Mouse (Mus musculus) liver, embryonic 14.5 days (tissue): ENCODE data around the gene Rxfp2. TPM values are rescaled to one million over a fixed set of nuclear protein-coding genes. Genes with fewer than 3 reads are reported as not detected.

Experiments used
- ATAC-seq: fragments of 200-750 bp; cut with Nextera tagmentation; 2 replicates; pipeline ENCODE4 v1.8.0; 2017; ENCODE audit warnings: moderate number of reproducible peaks, mild to moderate bottlenecking, moderate library complexity; ENCODE audit not compliant: insufficient read depth
- DNase-seq, 3 experiments: peaks; one replicate each; pipeline ENCODE4 v3.0.0-alpha.2; 2012 to 2013; ENCODE audit warnings: low read depth in 3 of 3, low spot score in 3 of 3
- H3K27ac ChIP-seq: fragments of 300-500 bp; sonication (generic); 2 replicates; pipeline ENCODE4 v1.5.1; 2014; ENCODE audit warnings: moderate library complexity, mild to moderate bottlenecking, control low read depth, inconsistent platforms
- H3K27me3 ChIP-seq: fragments of 300-500 bp; sonication (generic); 2 replicates; pipeline ENCODE4 v1.6.1; 2014; ENCODE audit warnings: mild to moderate bottlenecking, low read length, moderate library complexity; ENCODE audit not compliant: control insufficient read depth, insufficient read depth
- H3K36me3 ChIP-seq: fragments of 300-500 bp; sonication (generic); replicated peaks from 2 replicates; pipeline ENCODE4 v1.6.1; 2014; ENCODE audit warnings: low read depth; ENCODE audit not compliant: control insufficient read depth, insufficient read depth
- H3K4me1 ChIP-seq, 2 experiments: fragments of 200-500 bp in 1 of 2; fragments of 300-500 bp in 1 of 2; sonication (generic) in 1 of 2; replicated peaks; 2 replicates each; pipeline ENCODE4 v1.6.1; 2012 to 2014; ENCODE audit warnings: antibody characterized with exemption in 1 of 2, inconsistent platforms in 1 of 2, low read length in 1 of 2; ENCODE audit not compliant: control insufficient read depth in 2 of 2, insufficient read depth in 2 of 2
- H3K4me2 ChIP-seq: fragments of 300-500 bp; sonication (generic); 2 replicates; pipeline ENCODE4 v1.6.1; 2014; ENCODE audit warnings: low read depth, mild to moderate bottlenecking, control low read depth, moderate library complexity
- H3K4me3 ChIP-seq, 2 experiments: fragments of 200-500 bp in 1 of 2; fragments of 300-500 bp in 1 of 2; sonication (generic) in 1 of 2; 2 replicates each; pipeline ENCODE4 v1.5.1; 2012 to 2014; ENCODE audit warnings: low read depth in 2 of 2, low read length in 2 of 2, mild to moderate bottlenecking in 2 of 2, control low read depth in 1 of 2, inconsistent platforms in 1 of 2, moderate library complexity in 1 of 2; ENCODE audit not compliant: insufficient read depth in 1 of 2
- H3K9ac ChIP-seq: fragments of 300-500 bp; sonication (generic); replicated peaks from 2 replicates; pipeline ENCODE4 v1.6.1; 2014; ENCODE audit warnings: mild to moderate bottlenecking, control low read depth, moderate library complexity
- H3K9me3 ChIP-seq: fragments of 300-500 bp; sonication (generic); 2 replicates; pipeline ENCODE4 v1.6.1; 2016; ENCODE audit warnings: low read length, mixed read lengths; ENCODE audit not compliant: control insufficient read depth
- CTCF ChIP-seq: IDR thresholded peaks from 2 replicates; pipeline ENCODE4 v1.5.1; 2016; ENCODE audit warnings: antibody characterized with exemption, low read depth, control low read depth
- EP300 ChIP-seq: IDR thresholded peaks from 2 replicates; pipeline ENCODE4 v1.6.1; 2016; ENCODE audit warnings: antibody characterized with exemption, low read depth
- WGBS: fragments of 180-500 bp; shearing (Covaris S2); extraction: QIAGEN DNeasy Blood & Tissue Kit; methylation state at CpG from one replicate; pipeline ENCODE4 v1.1.7; 2014; ENCODE audit not compliant: insufficient replicate concordance; 5-methylcytosine and 5-hydroxymethylcytosine counted together
- polyA plus RNA-seq, 2 experiments: library from polyadenylated mRNA; depleted of rRNA in 1 of 2; stranded (reverse) in 1 of 2; unstranded in 1 of 2; fragments of >200 nt; fragmentation: Nextera tagmentation in 1 of 2; extraction: Ambion mirVana in 1 of 2; gene quantifications; 2 replicates each; pipeline versions ENCODE4 v1.2.1 to v1.2.3; 2012 to 2014

Rxfp2 gene
- polyA plus RNA-seq, 2 experiments, result not detected

- TF ChIP-seq CTCF (no peak), EP300 (no peak)
- DNase-seq (no peak), ATAC-seq (no peak)
- Histone ChIP-seq H3K9ac (no peak overlapping the region), H3K4me3 (no peak overlapping the region), H3K27me3 (no peaks in the 10 kb centered on the region), H3K4me2 (no peak overlapping the region), H3K36me3 (no peaks in the 10 kb centered on the region), H3K4me1 (no peaks in the 10 kb centered on the region), H3K9me3 (no peaks in the 10 kb centered on the region), H3K27ac (no peak overlapping the region)
- 71% methylated on average over 3 of the region's 3 CpGs for WGBS
Measured at GRCm38 (mm10) chr5:150031634-150032033, 13.2 kb downstream of the Rxfp2 start.

DNA sequence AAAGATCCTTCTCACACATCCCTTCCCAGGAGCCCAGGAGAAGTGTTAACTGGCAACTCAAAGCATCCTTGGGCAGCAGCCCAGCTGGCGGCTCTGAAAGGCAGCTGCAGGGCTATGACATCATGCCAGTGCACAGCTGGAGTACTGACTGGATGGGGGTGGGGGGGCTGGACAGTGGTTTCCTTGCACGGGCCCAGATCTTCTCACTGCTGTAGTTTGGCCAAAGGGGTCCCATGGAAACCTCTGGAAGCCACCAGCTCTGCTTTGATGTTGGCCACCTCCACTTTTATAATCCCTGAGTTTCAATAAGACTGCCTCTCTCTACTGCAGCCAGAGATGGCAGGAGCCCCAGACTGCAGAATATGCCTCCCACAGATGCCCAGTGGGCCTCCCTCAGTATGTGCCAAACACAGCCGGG, 13.6 kb downstream of the Rxfp2 start:
- no peak for DNase-seq
- ATAC-seq, result no peak
- Histone ChIP-seq H3K9me3 (no peaks in the 10 kb centered on the region), H3K9ac (no peak overlapping the region), H3K4me2 (no peak overlapping the region), H3K4me3 (no peak overlapping the region), H3K36me3 (no peaks in the 10 kb centered on the region), H3K27ac (no peak overlapping the region), H3K4me1 (no peaks in the 10 kb centered on the region), H3K27me3 (no peaks in the 10 kb centered on the region)
- WGBS, result 50% methylated on average over 3 of the region's 3 CpGs
- no peak for TF ChIP-seq EP300
- TF ChIP-seq CTCF, result no peak

GRCm38 (mm10) chr5:150036286-150036685, 17.8 kb downstream of the Rxfp2 start:
- no peak overlapping the region for H3K4me2 ChIP-seq
- no peak overlapping the region for H3K27ac ChIP-seq
- no peak overlapping the region for H3K9ac ChIP-seq
- no peaks in the 10 kb centered on the region for H3K4me1 ChIP-seq
- H3K9me3 ChIP-seq, result no peaks in the 10 kb centered on the region
- DNase-seq (no peak), ATAC-seq (no peak)
- no peak for TF ChIP-seq EP300
- TF ChIP-seq CTCF, result no peak
- no peaks in the 10 kb centered on the region for H3K27me3 ChIP-seq
- no peaks in the 10 kb centered on the region for H3K36me3 ChIP-seq
- H3K4me3 ChIP-seq, result no peak overlapping the region
- 63% methylated on average over 8 of the region's 8 CpGs for WGBS

- Histone ChIP-seq H3K9me3 (no peaks in the 10 kb centered on the region), H3K27ac (no peak overlapping the region), H3K9ac (no peak overlapping the region), H3K4me1 (no peaks in the 10 kb centered on the region), H3K4me2 (no peak overlapping the region), H3K27me3 (no peaks in the 10 kb centered on the region), H3K36me3 (no peaks in the 10 kb centered on the region), H3K4me3 (no peak overlapping the region)
- no peak for DNase-seq
- WGBS, result 25% methylated on average over 4 of the region's 4 CpGs
- no peak for ATAC-seq
- TF ChIP-seq EP300, result no peak
- TF ChIP-seq CTCF, result no peak
Measured at GRCm38 (mm10) chr5:150036918-150037317, 18.4 kb downstream of the Rxfp2 start.

DNA sequence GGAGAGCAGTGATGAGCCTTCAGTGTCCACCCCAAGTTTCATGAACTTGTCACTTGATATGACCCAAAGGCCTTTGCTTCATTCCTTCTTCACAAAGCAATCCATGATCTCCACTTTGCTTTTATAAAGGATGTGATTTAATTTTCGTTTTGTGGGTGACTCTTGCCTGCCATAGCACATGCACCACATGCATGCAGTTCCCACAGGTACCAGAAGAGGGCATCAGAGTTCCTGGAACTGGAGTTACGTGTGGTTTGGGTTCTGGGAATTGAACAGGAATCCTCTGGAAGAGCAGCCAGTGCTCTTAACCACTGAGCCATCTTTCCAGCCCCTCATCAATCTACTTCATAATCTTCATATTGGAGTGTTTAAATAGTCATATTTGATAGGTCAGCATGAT, 26.1 kb downstream of the Rxfp2 start:
- TF ChIP-seq EP300 (no peak), CTCF (peak; percentile 47)
- H3K36me3 ChIP-seq, result no peaks in the 10 kb centered on the region
- H3K27ac ChIP-seq, result no peak overlapping the region
- WGBS, result 51% methylated on average over 2 of the region's 2 CpGs
- no peaks in the 10 kb centered on the region for H3K27me3 ChIP-seq
- DNase-seq (no peak), ATAC-seq (no peak)
- H3K9ac ChIP-seq, result no peak overlapping the region
- no peak overlapping the region for H3K4me3 ChIP-seq
- H3K4me2 ChIP-seq, result no peak overlapping the region
- H3K9me3 ChIP-seq, result no peaks in the 10 kb centered on the region
- no peaks in the 10 kb centered on the region for H3K4me1 ChIP-seq

- Histone ChIP-seq H3K4me2 (no peak overlapping the region), H3K27me3 (no peaks in the 10 kb centered on the region), H3K4me3 (no peak overlapping the region), H3K9ac (no peak overlapping the region), H3K4me1 (no peaks in the 10 kb centered on the region), H3K27ac (no peak overlapping the region), H3K36me3 (no peaks in the 10 kb centered on the region), H3K9me3 (no peaks in the 10 kb centered on the region)
- TF ChIP-seq CTCF, result no peak
- no peak for ATAC-seq
- DNase-seq, result no peak
- 67% methylated on average over 15 of the region's 15 CpGs for whole genome bisulfite sequencing
Measured at GRCm38 (mm10) chr5:150046438-150046837, 28.0 kb downstream of the Rxfp2 start.
